Mouse (Mus musculus) heart, postnatal 14 days (tissue): ENCODE results near the gene Snapin. TPM values are rescaled to one million over a fixed set of nuclear protein-coding genes. Genes with fewer than 3 reads are reported as not detected.

Source experiments
- DNase-seq, 2 experiments: peaks; one replicate each; pipeline ENCODE4 v3.0.0; 2021 to 2022
- intact Hi-C: fragments of 180-260 bp; cut with DNase I; formaldehyde crosslinking; loops from one replicate; pipeline ENCODE4 v1.15.1; 2025
- total RNA-seq, 2 experiments: library from RNA; stranded (reverse); gene quantifications; 2 replicates each; pipeline ENCODE4 v1.2.3; 2021

Gene Snapin
- total RNA-seq, 2 experiments from 2014 or later, result 51.3 to 52.6 TPM

DNA sequence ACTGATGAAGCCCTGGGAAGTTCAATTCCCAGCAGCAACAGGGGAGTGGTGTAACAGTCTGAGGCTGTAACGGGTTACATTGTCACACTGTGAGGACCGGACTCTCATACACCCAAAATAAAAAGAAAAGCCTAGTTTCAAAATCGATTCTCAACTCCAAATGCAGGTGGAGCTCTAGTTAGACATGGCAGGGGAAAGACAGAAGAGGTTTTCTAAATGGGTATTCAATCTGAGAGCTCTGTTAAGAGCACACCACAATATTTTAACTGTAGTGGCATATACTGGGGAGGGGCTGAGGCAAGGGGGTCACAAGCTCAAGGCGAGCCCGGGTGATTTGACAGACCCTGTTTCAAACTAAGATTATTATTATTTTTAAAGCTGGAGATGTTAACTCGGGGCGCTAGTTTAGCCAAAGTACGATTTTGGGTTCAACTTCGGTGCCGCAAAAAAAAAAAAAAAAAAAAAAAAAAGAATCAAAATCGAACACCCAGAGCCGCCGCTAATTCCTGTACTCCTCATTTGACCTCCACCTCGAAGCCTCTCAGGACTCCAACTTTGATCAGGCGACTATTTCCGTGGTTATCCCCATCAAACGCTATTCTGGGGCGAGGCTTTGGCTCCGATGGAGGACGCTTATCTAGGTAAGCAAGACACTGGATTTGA, 17.6 kb upstream of the Snapin start:
- intact Hi-C loops, result no loop called here
- DNase-seq, result no peak

DNA sequence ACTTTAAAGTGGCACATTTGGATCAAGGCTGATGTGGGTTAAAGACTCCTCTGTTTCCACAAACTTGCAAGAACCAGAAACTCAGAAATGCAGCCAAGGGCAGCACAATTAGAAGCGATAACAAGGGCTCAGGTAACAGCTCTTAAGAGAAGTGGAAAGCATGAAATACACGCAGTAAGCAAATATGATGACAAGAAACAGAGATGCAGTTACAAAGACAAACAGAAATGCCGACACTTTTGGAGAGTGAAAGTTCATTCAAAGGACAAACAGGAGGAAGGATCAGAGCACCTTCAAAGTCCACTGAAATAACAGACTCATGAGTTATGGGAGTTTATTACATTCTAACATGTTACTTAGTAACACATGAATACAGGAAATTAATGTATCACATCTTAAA, 15.5 kb upstream of the Snapin start:
- DNase-seq, result no peak
- intact Hi-C loops, result no loop called here

DNA sequence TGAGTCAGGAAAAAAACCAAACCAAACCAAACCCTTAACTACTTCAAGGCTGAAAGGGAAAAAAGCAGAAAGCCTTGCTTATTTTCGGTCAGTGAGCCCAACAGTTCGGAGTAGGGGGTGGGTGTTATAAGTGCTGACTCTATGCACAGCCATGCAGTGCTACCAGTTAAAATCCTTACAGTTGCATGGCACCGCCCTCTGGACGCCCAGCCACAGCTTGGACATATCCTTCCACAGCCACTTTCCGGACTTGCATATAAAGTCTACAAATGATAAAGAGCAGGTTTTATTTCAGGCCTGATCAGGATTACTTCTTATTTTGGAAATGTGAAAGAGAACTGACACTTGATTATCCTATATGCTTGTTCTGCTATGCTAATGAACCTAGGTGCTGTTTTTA, 14.4 kb upstream of the Snapin start:
- intact Hi-C loops, result no loop called here
- DNase-seq, result no peak

DNA sequence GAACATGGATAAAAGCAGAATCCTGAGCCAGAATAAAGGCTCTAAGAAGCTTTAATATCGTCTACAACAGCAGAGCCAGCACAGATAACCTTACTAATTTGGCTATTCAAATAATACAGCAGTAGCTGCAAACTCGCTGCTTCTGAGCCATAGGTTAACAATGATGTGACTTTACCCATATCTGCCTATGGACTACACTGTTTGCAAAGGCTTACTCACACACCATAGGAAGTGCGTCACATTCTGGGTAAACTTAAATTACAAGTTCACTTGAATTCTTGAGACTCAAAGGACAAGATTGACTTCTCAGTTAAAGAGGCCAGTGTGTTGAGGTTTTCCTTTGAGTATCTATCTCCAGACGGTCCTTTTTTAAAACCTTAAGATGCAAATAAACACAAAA, 12.6 kb upstream of the Snapin start:
- intact Hi-C loops, result no loop called here

DNA sequence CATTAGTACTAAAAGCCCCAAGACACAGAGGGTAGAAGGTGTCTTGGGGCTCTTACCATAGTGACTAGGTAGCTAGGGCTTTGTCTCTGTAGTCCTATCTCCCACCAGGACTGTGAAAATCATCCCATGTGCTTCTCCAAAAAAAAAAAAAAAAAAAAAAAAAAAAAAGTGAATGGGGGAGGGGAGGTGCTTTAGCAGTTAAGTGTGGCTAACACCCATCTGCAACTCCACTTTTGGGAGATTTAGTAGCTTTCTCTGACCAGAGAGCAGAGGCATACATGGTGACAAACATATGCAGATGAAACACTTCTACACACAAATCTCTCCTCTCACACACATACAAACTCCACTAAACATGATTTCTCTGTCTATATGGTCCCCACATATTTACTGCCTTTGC, 6.8 kb upstream of the Snapin start:
- DNase-seq, result no peak
- intact Hi-C loops, result no loop called here

More for the DNA sequence above, 12.6 kb upstream of the Snapin start:
- no peak for DNase-seq

DNA sequence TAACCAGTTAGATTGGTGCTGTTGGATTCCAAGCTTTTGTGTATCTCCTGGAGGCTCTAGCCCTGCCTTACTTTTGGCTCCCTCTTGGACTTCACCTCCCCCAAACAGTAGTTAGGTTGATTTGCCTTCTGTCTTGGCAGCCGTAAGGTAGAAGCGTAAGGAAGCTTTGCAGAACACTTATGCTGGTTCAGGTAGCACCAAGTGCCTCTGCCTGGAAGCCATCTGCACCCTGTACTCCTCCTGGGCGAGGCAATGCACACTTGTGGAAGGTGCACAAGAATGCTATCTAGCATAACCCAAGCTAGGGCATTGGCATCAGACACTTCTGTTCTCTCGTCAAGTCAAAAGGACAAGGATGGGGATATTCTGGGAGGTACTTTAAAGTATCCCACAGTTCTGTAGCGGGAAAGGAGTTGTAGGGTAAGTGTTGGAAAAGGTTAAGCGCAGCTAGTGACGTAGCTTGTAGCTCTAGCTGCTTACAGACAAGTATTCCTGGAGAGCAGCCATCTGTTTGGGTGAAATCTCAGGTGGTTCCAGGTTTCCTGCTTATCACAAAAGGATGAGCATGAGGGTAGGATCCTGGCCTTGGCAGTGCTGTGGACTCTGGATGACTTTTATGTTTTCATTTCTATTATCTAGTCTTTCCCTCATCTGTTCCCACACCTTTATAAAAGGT, 5.2 kb upstream of the Snapin start:
- intact Hi-C loops, result no loop called here
- DNase-seq, result no peak

DNA sequence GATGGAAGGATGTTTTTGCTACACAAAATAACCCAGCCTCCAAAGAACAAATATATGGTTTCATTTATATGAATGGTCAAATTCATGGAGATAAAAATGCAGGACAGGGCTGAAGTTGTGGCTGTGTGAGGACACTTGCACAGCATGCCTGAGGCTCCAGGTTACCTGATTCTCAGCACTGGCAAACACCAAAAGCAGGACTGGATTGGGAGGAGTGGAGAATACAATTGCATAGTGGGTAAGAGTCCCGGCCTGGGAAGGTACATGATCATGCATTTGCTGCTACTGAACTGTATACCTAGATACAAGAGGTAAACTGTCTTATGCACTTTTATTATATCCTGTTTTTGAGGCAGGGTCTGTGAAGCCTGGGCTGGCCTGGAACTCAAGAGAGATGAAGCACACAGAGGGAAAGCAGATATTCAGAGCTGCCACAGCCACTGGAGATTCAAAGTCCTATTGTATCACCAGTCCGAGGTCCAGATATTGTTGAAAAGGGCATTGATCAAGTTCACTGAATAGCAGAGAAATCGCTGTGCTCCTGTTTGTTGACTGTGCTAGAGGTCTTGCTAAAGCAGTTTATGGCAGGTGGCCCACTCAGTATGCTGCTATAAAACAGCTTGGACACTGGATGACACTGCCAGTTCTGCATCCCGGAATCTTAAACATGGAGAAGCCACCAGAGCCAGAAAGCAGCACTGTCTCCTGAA, 3.2 kb upstream of the Snapin start:
- intact Hi-C loops, result loop anchor here (5.0 kb wide), 1 partner anchor 213 kb away; no protein-coding TSS in a partner anchor
- no peak for DNase-seq

DNA sequence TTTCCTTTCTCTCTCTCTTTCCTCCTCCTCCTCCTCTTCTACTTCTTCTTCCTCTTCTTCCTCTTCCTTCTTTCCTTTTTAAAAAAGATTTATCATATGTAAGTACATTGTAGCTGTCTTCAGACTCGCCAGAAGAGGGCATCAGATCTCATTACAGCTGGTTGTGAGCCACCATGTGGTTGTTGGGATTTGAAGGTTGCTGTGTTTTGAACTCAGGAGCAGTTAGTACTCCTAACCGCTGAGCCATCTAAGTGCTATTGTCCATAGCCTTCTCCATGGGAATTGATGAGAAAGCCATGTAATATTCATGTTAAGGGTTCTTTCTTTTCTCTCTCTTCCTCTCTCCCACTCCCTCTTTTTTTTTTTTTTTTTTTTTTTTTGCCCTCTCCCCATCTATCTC, 517 bp upstream of the Snapin start:
- DNase-seq, result peak in 1 of 2 experiments; percentile 36
- intact Hi-C loops, result loop anchor here (2.0 to 5.0 kb wide), 2 partner anchors 123 to 216 kb away; no protein-coding TSS in a partner anchor

DNA sequence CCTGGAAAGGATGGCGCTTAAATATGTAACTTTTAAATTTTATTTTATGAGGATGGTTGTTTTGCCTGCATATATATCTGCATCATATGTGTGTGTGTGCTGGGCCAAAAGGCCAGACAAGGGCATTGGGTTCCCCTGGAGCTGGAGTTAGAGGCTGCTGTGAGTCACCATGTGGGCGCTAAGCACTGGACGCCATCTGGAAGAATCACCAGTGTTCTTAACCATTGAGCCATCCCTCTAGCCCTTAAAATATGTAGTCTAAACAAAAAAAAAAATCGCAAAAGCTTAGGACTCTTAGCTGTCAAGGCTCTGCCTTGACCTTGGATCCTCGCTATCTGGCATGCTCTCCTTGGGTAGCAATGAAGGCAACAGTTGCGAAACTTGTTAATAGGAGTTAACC, 2.3 kb downstream of the Snapin start:
- DNase-seq, result no peak
- intact Hi-C loops, result no loop called here

DNA sequence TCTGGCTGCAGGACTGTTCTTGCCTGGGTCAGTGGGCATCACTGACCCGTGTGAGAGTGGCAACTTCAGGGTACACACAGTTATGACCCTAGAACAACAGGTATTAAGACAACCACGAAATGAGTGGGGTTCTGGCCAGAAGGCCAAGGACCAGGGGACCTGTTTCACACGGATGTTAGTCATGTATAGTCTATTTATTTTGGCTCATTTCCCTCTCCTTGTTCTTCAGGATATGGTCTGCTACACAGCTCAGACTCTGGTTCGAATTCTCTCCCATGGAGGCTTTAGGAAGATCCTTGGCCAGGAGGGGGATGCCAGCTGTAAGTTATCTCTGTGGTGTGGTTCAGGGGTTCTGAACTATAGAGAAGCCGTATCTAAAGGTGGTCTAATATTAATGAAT, 3.8 kb downstream of the Snapin start:
- intact Hi-C loops, result no loop called here
- DNase-seq, result no peak

DNA sequence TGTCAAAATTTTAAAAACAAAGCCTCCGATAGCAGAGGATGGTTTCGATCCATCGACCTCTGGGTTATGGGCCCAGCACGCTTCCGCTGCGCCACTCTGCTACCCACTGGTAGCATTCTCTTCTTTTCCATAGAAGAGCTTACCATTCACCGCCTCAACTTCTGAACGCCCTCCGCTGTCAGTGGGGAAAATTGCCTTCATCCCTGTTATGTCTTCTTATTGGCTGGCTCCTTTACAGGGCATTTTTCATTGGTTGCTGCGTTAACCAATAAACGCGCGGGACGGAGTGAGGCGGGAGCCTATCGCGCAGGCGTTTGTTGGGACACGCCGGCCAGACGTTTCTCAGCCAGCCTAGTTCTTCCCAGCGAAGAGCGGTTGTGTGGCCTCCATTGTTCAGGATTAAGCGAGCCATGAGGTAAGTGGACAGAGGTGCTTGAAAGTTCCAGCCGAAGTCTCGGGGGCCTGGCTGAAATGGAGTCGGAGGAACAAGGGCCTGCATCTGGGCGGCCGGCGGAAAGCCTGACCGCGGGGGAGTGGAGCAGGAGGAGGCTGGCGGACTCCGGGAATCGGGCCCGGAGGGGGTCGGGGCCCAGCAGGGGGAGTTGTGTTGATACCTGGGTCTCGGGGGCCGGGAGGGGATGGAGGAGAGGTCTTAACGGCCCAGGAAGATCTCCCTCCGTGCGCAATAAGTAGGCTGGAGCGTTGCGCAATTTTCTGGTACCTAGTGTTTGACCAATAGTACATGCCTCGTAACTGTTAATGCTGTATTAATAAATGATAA, 14.8 kb downstream of the Snapin start, which contains the start of gene Ilf2:
TSS of gene Ilf2 (plus strand) at position 296 of the 781 bp plus-strand sequence.
- peak; percentile 92 to 95 for DNase-seq
- intact Hi-C loops, result no loop called here

DNA sequence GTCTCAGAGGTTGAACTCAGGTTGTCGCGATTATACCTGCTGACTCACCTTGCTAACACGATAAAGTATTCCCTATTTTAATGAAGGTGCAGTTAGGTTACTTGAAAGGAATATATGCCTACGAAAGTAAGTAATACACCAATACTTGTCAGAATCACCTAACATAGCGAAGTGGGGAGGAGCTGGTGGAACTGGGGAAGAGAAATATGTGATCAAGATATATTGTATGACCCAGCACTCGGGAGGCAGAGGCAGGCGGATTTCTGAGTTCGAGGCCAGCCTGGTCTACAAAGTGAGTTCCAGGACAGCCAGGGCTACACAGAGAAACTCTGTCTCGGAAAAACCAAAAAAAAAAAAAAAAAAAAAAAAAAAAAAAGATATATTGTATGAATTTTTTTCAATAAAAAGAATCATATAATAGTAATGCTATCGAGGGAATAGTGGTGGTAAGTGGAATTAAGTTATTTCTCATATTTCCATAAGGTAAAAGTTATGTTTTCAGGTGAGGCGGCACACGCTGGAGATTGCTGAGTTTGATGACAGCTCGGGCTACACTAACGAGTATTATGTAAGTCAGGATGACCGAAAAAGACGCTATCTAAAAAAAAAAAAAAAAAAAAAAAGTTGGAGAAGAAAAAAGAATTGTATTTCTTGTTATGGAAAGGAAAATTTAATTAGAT, 15.5 kb downstream of the Snapin start:
- intact Hi-C loops, result no loop called here
- DNase-seq, result no peak

DNA sequence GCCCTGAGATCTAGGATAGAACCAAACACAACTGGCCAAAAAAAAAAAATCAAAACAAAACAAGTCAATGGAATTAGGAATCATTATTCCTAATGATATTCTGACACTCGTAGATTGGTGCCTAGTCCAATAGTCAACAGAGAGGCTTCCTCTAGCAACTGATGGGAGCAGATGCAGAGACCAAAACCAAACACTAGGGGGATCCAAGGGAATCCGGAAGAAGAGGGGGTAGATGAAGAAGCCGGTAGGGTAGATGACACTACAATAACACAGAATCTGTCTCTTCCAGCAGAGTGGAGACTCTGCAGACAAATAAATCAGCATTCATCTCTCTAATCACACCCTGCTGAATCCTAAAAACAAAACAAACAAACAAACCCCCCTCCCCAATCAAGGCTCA, 18.6 kb downstream of the Snapin start:
- DNase-seq, result peak; percentile 32 to 62
- intact Hi-C loops, result no loop called here

DNA sequence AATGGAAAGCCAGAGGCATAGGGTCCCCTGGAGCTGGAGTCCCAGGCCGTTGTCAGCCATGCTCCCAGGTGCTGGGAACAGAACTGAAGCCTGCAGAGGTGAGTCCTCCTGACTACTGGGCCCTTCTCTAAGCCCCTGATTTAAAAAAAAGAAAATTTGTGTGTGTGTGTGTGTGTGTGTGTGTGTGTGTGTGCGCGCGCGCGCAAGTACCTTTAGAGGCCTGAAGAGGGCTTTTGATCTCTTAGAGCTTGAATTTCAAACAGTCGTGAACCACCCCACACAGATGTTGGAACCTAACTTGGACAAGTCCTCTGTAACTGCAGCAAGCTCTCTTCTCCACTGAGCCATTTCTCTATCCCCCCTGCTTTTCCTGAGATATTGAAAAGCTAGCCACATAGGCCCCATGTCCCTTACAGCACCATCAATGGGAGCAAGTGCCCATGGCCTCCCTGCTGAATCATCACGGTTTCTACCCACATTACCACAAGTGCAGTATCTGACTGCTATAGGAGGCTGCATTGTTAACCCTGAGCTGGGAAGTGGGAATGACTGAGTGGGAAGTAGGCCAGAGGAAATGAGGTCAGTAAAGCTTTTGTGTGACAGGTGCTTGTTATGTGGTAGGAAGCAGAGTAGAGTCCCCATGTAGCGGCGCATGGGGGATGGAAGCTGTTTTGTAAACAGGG, 23.1 kb downstream of the Snapin start:
- no peak for DNase-seq
- intact Hi-C loops, result loop anchor here (10.0 kb wide), 1 partner anchor 173 kb away; the partner anchor contains the start of gene Gatad2b

DNA sequence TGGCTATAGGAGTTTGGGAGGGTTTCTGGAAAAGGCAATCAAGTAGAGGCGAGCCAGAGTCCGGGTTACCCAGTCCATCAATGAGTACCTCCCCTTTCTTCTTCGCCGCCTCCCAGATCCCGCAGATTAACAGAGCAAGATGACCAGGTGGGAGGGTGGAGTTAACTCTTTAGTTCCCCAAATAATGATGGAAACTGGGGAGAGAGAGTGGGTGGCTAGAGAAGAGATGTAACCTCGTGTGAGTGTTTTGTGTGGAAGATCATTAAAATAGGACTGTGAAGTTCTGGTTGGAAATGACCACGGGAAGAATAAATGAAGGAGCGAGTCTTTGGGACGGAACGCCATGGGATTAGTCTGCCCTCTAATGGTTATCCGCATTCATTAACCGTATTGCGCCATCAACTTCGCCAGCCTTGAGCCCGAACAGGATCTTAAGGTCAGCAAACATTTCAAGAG, 24.5 kb downstream of the Snapin start:
- intact Hi-C loops, result loop anchor here (1.0 to 10.0 kb wide), 2 partner anchors 54 to 172 kb away; partner anchors contain the start of gene Gatad2b
- peak; percentile 58 to 76 for DNase-seq

DNA sequence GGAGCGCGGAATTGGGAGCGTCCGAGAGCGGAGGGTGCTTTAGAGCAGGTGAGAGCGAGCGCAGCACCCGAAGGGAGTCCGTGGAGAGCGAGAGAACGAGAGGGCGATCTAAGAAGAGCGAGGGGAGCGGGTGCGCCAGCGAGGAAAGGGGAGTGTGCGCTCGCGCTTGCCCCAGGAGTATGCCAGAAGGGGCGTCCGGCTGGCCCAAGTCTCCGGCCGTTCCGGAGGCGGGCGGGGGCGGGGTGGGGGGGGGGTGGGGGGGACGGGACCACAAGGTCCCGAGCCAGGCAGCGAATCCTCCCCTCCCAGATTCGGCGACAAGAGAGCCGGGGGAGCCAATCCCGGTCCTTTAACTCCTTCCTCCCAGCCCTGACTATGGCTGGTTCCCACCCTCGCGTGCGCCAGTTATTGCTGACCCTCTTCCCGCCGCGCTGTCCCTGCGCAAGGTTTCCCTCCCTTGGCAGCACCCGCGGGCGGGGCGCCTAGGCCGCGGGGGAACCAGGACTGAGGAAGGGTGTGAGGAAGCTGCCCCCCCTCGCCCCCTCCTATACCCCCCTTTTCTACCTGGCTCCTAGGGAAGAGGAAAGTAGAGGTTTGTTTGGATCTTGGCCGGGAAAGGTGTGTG, 25.0 kb downstream of the Snapin start, which contains the start of gene Npr1:
TSS of gene Npr1 (minus strand) at position 181 of the 625 bp plus-strand sequence.
- DNase-seq, result peak; percentile 68 to 72
- intact Hi-C loops, result loop anchor here (1.0 to 10.0 kb wide), 3 partner anchors 33 to 171 kb away; partner anchors contain the start of genes Gatad2b and Ints3

DNA sequence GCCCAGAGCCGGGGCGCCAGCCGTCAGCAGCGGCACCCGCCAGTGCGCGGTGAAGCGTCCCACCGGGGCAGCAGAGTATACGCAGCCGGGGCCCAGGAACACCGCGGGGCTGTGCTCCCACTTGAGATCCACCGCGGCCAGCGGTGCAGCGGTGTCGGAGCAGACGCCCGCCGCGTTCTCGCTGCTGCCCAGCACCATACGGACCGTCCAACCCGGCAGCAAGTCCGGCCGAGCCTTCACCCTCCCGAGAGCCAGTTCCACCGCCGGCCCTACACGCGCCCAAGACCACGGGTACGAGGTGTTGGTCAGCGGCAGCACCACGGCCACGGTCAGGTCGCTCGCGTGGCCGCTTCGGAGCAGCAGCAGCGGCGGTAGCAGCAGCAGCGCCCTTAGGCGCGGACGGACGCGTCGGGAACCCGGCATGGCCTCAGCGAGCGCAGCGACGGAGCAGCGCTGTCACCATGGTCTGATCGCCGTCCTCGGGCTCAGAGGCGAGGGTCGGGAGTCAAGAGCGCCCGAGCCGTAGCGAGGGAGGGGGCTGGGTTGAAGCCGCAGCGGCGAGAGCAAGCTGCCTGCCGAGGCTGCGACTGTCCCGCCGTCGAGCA, 25.6 kb downstream of the Snapin start:
- DNase-seq, result peak; percentile 42 to 50
- intact Hi-C loops, result loop anchor here (2.0 to 10.0 kb wide), 2 partner anchors 32 to 170 kb away; partner anchors contain the start of genes Gatad2b and Ints3

DNA sequence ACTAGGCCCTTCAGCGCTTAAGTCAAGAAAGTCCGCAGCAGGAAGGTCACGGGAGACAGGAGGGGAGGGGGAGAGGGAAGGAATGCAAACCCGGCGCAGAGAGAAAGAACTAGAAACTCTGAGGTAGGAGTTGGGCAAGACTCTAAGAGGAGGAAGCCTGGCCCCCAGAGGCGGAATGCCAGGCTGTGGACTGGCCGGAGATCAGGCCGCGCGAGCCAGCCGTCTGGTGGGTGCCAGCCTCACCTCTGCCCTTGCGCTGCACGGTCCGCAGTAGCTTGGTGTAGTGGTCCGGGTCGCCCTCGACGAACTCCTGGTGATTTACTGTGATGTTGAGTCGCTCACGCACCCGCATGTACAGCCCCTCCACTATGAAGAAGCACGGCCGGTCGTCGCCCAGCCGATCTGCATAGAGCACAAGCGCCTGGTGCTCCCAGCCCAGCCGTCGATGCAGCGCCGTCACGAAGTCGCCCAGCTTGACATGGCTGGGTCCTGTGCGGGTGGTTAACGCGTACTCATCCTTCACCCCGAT, 26.2 kb downstream of the Snapin start:
- peak; percentile 44 to 45 for DNase-seq
- intact Hi-C loops, result loop anchor here (2.0 to 10.0 kb wide), 2 partner anchors 32 to 170 kb away; partner anchors contain the start of genes Gatad2b and Ints3
